Mouse (Mus musculus): ENCODE results near the gene Cped1.

GRCm38 (mm10) chr6:21986660-21987331, 1.1 kb downstream of the Cped1 start:
- TF ChIP-seq CTCF (IDR thresholded peaks at IDR 0.05) (no peak), EP300 (IDR thresholded peaks at IDR 0.05) (no peak)
